Mouse (Mus musculus) cerebellum, postnatal 14 days (tissue): Measurements from ENCODE around the gene Nfic.

ENCODE experiments used
- DNase-seq, 2 experiments: peaks; one replicate each; pipeline ENCODE4 v3.0.0; 2021; ENCODE audit warnings: mixed read lengths in 2 of 2

The Nfic gene

DNA sequence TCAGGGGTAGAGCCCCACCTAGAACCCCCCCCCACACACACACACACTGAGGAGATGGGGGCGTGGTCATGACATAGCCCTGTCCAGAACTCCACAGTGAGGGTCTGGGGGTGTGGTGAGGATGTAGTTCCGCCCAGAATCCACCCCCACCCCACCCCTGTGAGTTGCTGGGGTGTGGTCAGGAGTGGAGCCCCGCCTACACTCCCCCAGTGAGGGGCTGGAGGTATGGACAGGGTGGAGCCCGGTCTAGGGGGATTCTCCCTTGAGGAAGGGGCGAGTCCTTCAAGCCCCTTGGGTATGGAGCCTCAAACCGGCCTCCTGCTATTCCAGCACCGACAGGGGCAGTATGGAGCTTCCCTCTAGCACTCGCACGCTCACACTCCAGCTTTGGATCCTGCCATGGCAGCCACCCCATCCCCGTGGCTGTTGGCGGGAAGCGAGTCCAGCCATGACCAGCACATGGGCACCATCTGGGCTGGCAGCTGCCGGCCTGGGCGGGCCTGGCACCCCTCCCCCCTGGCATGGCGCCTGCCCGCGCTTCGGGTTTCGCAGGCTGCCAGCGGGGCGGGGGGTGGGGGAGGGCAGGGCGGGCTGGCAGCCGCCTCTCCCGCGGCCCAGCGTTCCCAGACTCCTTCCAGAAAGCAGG lies 38.7 kb downstream of the Nfic start:
- DNase-seq, result peak; percentile 97 to 98

DNA sequence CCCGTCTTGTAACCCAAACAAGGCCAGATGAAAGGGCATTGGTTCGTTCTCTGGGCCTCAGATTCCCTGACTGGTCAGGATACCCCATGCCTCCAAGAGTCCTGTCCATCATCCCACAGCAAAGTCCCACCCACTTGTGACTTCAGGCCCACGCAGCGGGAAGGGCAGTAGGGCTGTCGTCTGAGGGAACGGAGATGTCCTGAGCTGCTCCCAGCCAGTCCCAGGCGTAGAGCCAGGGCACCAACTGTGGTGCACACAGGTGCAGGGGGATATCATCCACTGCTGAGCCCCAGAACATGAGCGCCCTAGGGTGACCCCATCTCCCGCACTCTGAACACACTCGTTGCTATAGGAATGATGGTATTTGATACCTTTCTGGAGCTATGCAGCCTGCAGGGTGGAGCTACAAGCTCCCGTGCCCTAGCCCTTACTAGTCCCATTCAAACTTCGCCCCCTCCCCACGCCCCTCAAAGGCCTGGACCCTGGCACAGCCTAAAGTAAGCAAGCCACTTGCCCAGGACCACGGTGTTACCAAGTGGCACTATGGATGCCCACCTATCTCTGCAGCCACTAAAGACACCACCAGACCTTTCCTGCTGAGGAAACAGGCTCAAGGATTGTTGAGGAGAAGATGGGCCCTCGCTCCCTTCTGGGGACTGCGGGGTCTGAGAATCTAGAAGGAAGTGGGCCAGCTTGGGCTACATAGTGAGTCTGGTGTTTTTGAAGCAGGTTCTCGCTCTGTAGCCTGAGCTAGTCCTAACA lies 39.7 kb downstream of the Nfic start:
- peak; percentile 68 to 71 for DNase-seq

DNA sequence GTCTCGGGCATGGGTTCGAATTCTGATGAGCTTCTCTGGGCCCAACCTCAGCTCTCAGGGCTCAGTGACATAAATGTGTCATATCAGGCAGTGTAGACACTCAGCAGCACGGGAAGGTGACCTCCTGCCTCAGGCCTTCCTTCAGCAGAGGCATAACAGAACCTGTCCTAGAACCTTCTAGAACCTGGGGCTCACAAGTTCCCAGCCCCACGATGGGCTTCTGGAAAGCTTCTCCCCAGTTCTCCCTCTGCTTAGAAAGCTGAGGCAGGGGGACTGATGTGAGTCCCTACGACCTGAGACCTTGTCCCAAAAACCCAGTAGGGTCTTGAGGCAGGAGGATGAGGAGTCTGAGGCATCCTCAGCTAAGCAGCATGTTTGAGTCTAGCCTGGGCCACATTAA lies 40.3 kb downstream of the Nfic start:
- no peak for DNase-seq

DNA sequence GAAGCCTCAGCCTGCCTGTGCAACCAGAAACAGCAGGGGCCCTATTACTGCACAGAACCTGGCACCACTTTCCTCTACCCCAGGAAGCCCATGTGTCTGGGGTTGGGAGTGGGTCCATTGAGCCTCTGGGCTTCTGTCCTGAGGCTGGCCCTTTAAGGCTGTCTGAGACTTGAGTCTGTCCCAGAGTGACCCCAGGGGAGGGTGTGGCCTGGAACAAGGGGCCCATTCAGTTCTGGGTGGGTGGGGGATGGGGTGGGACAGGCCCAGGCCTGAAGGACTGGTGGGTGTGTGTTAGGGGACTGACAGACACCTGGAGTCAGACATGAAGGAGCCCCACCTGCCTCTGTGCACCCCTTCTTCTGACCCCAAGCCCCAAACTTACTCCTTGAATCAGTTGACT lies 40.8 kb downstream of the Nfic start:
- peak in 1 of 2 experiments; percentile 59 for DNase-seq

DNA sequence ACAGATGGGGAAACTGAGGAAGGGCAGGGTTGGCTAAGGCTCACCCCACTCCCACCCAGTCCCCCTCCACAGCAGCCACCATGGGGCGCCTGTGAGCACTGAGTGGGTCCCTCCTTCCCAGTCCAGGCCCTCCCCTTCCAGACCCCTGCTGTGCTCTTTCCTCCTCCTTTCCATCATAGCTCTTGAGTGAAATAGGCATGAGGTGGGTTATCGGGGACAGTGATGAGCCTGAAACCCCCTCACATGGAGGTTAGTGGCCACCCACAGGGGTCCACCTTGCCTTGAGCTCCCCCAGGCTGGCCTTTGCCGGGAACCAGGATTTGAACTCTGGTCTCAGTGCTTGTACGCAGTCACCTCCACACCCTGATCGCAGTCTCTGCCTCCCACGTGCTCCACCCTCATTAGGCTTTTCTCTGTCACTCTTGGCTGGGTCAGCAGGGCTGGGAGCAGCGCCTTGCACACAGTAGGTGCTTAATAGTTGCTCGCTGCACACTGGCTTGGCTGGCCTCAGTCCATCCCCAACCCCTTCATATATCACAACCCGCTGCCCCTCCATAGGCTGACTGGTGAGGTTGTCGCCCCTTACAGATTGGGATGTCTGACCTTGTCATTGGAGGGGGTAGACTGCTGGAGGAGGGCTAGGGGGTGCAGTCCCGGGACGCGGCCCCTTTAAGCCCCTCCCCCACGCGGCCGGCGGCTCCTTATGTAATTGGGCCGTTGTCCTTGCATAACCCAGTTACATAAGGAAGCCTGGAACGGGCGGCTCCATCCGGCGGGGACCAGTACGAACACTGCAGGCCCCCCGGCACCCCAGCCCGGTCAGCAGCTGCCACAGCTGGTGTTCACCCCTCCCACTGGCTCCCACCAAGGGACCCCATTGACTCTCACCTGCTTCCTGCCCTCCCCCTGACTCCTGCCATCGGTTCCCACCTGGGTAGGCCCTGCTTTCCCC lies 41.8 kb downstream of the Nfic start:
- DNase-seq, result peak; percentile 88 to 90

DNA sequence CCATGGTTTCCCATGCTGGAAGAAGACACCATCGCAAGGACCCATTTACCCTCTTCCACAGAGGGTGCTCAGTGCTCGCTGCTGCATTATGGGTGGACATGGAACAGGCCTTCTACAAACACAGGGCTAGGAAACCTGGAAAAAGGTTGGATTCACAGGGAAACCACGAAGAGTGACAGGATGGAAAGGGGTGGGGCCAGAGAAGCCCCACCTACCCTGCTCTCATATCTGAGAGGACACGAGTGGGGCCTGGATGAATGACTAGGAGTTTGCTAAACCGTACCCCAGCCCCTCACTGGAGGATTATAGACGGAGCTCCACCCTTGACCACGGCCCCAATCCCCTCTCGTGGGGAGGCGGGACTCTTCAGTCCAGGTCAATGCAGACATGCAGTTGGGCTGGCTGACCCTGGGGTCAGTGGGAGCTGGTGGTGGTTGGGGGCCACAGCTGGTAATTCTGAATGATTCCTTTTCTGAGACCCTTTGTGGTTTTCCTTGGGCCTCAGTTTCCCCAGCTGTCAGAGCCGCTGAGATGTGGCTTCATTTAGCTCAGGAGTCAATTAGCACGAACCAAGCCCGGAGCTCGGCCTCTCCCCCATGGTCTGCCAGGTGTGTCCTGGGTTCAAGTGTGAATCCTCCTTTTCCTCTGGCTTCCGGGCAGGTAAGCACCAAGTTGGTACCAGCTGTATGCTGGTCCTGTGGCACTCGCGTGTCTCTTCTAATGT lies 42.7 kb downstream of the Nfic start:
- DNase-seq, result peak in 1 of 2 experiments; percentile 61

DNA sequence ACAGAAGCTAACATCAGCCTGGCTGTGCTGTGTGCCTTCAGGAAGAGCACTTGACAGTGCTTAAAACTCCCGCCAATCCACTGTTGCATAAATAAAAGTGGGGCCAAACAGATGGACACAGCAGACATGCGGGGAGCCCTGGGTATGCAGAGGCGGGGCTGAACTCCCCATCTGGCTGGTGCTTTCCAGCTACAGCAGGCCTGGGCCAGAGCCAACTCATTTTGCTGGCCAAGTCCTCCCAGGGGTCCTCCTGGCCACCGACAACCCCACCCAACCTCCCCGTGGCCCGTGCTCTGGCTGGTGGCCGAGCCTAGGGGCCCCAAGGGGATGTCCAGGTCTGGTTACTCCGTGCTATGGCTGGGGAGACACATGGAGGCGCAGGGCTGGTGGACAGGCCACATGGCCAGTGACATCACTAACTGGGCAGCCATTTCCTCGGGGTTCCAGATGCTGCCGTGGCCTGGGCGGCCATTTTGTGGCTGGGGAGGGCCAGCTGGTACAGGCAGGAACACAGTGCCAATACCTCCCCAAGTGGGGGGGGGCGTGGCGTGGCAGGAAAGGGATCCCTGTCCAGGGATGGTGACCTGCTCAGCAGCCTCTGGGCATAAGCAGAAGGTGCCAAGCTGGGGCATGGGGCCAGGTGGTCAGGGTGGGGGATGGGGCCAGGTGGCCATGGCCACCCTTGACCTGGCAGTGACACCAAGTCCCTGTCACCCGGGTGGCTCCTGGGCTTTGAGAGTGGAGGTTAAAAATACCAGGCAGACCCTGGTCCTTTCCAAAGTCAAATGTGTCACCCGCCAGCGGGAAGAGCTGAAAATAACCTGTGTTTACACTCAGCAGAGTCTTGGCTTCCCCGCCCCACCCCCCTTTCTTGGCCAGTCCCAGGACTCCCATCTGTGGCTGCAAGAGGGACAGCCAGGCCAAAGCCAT lies 43.7 kb downstream of the Nfic start:
- peak; percentile 95 for DNase-seq

DNA sequence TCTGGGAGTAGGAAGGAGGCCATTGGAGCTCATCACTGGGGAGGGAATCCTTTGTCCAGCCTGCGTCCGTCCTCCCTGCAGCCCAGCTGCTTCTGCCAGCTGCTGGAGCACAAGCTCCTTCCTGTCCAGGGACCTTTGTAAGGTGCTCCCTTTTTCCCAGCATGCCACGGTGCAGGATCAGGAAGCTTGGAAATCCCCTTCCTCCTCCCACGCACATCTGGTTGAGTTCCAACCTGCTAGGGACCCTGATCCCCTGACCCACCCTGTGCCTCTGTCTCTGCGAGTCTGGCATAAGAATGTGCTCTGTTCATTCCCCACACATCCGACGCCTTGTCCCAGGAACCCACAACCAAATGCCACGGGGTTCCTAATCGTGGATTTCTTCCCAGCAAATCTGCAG lies 44.5 kb downstream of the Nfic start:
- DNase-seq, result no peak

DNA sequence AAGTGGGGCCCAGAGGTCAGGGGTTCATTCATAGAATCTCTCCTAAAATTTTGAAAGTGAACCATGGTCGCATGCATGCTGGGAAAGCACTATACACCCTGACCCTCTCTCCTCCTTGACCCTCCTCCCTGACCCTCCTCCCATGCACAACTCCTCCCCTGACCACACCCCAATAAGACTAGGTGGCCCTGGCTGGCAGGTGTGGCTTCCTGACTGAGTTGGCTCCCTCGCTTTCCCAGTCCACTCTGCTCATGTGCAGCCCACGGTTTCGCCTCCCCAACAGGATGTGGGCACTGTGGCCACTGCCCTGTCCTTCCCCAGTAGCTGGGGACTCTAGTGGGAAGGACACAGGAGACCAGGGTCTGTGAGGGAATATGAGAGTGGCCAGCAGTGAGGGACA lies 45.1 kb downstream of the Nfic start:
- no peak for DNase-seq

DNA sequence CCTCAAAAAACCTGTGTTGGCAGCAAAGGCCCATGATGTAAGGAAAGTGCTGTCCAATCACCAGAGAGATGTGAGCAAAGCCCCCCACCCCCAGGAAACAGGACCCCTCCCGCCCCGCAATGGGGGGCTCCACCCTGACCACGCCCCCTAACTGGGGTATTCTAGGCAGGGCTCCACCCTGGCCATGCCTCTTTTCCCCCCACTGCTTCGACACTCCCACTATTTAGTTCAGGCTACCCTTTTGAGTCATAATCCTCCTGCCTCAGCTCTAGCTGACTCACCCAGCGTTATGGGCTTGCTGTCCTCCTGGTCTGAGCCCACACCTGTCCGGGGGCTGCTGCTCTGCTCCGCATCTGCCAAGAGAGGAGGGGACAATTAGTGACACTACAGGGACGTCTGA lies 46.1 kb downstream of the Nfic start:
- DNase-seq, result no peak

DNA sequence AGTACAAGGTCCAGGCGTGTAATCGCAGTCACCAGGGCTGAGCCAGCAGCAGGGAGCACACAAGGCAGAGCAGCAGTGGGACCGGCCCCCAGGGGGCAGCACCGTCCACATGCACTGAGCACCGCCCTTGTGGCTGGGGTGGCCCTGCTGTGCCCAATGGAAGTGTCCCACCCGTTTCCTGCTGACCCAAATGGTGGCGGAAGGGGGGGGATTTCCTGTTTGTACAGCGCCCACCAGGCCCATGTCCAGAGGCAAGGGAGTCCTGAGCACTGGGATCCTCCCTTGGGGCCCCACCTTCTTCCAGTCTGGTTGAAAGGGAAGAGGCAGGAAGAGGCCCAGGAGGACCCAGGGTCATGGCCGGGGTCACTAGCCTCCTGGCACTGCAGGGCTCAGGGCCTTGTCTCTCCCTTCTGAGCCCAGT lies 46.6 kb downstream of the Nfic start:
- DNase-seq, result peak; percentile 70 to 84

DNA sequence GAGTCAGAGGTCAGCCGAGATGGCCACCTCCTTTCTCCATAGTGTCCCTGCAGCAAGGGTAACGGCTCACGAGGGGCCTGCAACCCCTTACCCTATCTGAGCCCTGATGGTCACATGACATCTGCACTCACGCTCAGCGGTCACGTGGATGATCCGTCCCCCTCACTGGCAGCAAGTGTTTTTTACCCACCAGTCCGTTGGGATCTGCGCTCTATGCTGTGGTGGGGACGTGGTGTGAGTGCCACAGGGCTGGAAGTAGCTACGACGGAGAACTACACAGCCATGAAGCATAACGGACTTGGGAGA lies 47.1 kb downstream of the Nfic start:
- DNase-seq, result no peak

DNA sequence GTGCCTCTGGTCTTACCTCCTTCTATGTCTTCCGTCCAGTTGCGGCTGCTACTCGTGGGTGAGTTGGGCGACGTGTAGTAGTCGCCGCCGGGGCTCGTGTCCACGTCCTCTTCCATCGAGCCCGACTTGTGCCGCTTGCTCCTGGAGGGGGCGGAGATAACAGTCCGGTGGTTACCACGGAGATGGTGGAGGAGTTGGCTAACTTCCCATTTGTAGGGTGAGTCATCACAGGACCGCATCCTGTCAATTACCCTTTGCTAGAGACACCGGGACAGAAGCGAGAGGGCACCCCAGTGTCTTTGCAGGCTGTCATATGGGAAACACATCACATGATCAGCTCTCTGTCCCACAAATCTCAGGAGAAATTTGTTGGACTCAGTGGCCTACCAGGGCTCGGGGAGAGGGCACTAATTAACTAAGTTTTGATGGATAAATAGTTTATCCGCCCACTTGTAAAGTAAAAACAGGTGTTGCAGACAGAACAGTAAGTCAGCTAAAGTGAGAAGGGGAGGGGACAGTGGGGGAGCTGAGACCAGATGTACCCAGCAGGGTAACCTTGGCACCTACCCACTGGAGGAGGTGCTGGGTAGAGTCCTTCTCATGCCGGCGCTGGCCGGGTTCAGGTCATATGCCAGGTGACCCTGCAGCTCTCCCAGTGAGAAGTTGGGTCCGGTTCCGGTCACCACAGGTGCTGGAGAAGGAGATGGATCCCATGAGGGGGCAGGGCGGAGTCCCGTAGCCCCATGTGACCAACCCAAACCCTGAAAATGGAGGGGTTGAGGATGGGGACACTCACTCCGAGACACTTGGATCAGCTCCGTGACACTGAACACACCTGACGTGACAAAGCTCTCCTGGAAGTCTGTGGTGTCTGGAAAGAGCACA lies 47.7 kb downstream of the Nfic start:
- peak; percentile 83 to 88 for DNase-seq

DNA sequence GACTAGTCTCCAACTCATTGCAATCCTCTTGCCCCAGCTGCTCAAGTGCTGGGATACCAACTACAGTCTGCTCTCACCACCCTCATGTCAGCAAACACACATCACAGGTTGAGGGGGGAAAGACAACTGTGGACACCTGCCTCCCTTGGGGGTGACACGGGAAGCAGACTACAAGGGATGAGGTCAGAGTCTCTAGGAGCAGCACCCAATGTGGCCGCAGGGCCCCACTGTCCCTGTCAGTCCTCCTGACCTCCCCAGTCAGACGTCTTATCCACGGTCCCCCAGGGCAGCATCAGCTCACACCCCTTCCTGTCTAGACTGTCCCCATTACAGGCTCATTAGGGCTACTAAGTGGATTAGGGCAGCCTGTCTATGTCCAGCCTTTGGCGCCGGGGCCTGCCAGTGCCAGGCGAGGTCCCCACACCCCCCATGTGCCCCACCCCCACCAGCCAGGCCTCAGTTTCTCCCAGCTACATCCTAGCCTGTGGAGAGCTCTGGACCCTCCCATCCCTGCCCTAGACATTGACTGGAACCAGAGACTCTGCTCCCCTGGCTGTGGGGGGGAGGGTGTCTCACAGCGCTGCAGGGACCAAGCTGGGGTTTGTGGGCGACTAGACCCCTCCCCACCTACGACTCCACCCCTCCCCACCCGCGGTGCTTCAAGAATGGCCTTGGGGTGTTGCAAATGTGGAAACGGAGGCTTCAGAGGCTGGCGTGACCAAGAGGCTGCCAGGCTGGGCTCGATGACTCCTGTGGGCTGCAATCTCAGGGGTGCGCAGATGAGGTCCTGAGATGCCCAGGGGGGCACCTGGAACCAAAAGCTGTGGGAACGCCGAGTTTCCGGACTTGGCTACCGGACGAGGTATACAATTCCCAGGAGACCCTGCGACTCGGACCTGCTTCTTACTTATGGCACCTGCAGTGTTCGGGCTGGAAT lies 48.7 kb downstream of the Nfic start:
- peak in 1 of 2 experiments; percentile 45 for DNase-seq

DNA sequence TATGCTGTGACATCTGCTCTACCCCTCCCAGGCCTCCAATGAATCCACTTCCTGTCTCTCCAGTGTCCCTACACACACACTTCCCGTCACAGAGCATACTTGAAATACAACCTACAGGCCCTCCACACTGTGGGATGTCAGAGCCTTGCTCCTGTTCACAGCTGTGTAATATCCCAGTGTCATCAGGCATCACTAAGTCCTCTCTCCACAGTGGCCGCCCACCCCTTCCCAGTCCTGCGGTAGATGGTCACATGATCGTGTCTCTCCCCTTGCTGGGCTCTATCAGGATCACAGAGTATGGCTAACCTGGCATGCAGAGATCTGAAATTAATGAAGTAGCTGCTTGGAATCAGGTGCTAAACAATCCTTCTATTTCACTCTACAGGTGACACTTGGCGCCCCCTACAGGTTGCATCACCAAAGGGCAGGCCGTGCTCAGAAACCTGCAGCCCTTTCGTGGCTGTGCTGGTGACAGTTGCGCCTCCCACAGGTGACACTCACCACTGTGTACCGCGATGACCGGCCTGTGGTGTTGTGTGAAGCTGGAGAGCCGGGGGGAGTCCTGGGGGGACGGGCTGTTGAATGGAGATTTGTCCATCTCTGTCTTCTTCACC lies 49.7 kb downstream of the Nfic start:
- peak; percentile 85 to 94 for DNase-seq

DNA sequence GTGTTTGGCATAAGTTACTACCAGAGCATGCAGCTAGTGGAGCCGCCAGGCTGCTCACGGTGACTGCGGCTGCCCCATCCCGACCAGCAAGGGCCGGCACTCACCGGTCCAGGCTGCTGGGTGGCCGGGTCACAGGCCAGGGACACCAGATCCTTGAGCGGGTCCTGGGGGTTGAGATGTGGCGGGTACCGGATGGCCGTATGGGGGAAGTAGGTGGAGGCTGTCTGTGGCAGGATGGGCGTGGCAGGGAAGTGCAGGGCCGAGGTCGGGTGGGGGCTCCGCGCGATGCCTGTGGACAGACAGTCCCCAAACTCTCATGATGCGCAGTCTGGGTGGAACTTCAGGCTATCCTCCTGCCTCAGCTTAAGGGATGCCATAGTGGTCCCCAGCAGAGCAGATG lies 50.7 kb downstream of the Nfic start:
- no peak for DNase-seq

DNA sequence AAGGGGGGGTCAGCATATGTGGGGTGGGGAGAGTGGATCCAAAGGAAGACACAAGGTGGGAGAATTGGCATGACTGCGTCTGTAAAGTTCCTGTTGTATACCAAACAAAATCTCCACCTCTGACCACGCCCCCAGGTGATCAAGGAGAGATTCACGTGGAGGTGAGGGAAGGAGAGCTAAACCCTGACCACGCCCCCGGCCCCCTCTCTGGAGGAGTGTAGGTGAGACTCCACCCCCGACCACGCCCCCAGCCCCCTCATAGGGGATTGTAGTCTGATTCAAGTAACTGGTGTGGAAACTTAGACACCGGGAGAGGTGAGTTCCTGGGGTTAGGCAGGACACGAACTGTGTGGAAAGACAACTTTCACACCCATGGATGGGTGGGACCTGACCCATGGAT lies 51.4 kb downstream of the Nfic start:
- peak in 1 of 2 experiments; percentile 61 for DNase-seq

DNA sequence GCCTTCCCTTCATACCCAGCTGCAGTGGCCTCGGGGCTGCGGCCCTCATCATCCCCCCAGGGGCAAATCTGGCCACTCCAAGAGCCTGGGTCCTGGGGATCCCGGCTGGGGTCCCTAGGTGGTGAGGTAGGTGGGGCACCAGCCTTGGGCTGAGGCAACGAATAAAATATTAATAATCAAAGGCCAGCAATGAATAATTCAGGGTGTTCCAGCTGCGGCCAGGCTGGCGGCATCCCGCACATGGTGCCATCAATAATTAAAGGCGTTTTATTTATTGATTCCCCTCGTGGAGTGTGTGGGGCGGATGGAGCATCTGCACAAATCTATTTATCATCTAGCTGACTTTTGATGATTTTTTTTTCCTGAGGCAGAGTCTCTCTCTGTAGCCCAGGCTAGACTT lies 51.9 kb downstream of the Nfic start:
- no peak for DNase-seq

DNA sequence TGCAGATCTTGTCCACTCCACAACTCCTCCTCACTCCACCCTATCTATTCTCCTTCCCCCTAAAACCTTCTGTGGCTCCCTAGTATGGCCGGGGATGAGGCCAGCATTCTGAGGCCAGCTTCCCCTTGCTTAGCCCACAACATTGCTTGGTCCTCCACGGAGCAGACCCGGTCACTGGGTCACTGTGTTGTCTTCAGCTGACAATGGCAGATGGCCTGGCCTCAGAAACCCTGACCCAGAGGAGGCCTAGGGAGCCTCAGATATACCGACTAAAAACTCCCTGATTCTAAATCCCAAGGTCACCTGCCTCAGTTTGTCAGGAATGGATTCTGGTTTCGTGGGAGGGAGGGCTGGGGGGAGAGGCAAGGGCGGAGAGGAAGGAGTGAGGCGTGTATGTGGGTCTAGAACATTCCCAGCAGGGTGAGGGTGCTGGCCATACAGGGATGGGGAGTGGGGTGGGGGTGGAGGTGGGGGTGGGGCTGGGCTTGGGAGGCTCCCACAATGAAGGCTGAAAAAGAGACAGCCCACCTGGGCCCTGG lies 53.1 kb downstream of the Nfic start:
- peak in 1 of 2 experiments; percentile 46 for DNase-seq
